Mouse (Mus musculus): ENCODE measurements at regions not wholly inside any gene's neighbourhood (a gene's known extent, or its start where the extent isn't known, plus 50 kb on each side); places are given as distances from the start of the nearest gene placed in this dataset.

GRCm38 (mm10) chr4:89391463-89392308 lies 80.8 kb upstream of the Cdkn2b start:
- H3K79me2 ChIP-seq (ENCODE audit: control insufficient read depth, insufficient read depth): no peaks in the 10 kb centered on the region
- H3K4me3 ChIP-seq (ENCODE audit: insufficient read depth, poor library complexity, severe bottlenecking): no peak overlapping the region
- no peak overlapping the region for H3ac ChIP-seq (ENCODE audit: control insufficient read depth, insufficient read length, low read depth)
- H3K36me3 ChIP-seq (ENCODE audit: control insufficient read depth, insufficient read depth): no peaks in the 10 kb centered on the region
- H3K79me3 ChIP-seq (ENCODE audit: low read depth): no peaks in the 10 kb centered on the region
- no peak for TF ChIP-seq MAX (IDR thresholded peaks at IDR 0.05)
- no peak for TF ChIP-seq FOSL1 (IDR thresholded peaks at IDR 0.05; ENCODE audit: insufficient read depth, low read length, poor library complexity, severe bottlenecking)
- no peak for TF ChIP-seq CEBPB (IDR thresholded peaks at IDR 0.05; ENCODE audit: low read depth)
- no peak for TF ChIP-seq MYOD1 (IDR thresholded peaks at IDR 0.05; ENCODE audit: control insufficient read depth, insufficient read length, low read depth)
- TF ChIP-seq USF1 (IDR thresholded peaks at IDR 0.05; ENCODE audit: low read depth): no peak
- no peak for TF ChIP-seq MYOG (IDR thresholded peaks at IDR 0.05; ENCODE audit: control insufficient read depth, extremely low read depth, insufficient read length)
- no peak for TF ChIP-seq CTCF (IDR thresholded peaks at IDR 0.05; ENCODE audit: control insufficient read depth, insufficient read depth, insufficient read length)
- H3K27me3 ChIP-seq (ENCODE audit: control insufficient read depth, insufficient read depth, insufficient read length): no peaks in the 10 kb centered on the region

GRCm38 (mm10) chr4:89383548-89383947 lies 72.7 kb upstream of the Cdkn2b start:
- no peaks in the 10 kb centered on the region for H3K27me3 ChIP-seq (ENCODE audit: control insufficient read depth, insufficient read depth, insufficient read length)
- no peak overlapping the region for H3ac ChIP-seq (ENCODE audit: control insufficient read depth, insufficient read length, low read depth)
- H3K36me3 ChIP-seq (ENCODE audit: control insufficient read depth, insufficient read depth): no peaks in the 10 kb centered on the region
- TF ChIP-seq MYOD1 (IDR thresholded peaks at IDR 0.05; ENCODE audit: control insufficient read depth, insufficient read length, low read depth) (no peak), CTCF (IDR thresholded peaks at IDR 0.05; ENCODE audit: control insufficient read depth, insufficient read depth, insufficient read length) (no peak), FOSL1 (IDR thresholded peaks at IDR 0.05; ENCODE audit: insufficient read depth, low read length, poor library complexity, severe bottlenecking) (no peak), MAX (IDR thresholded peaks at IDR 0.05) (no peak), MYOG (IDR thresholded peaks at IDR 0.05; ENCODE audit: control insufficient read depth, extremely low read depth, insufficient read length) (no peak), CEBPB (IDR thresholded peaks at IDR 0.05; ENCODE audit: low read depth) (no peak), USF1 (IDR thresholded peaks at IDR 0.05; ENCODE audit: low read depth) (no peak)
- H3K4me3 ChIP-seq (ENCODE audit: insufficient read depth, poor library complexity, severe bottlenecking): no peak overlapping the region
- no peaks in the 10 kb centered on the region for H3K79me3 ChIP-seq (ENCODE audit: low read depth)
- no peaks in the 10 kb centered on the region for H3K79me2 ChIP-seq (ENCODE audit: control insufficient read depth, insufficient read depth)

GRCm38 (mm10) chr4:89382434-89382976 lies 71.7 kb upstream of the Cdkn2b start:
- no peaks in the 10 kb centered on the region for H3K79me3 ChIP-seq (ENCODE audit: low read depth)
- no peak for TF ChIP-seq FOSL1 (IDR thresholded peaks at IDR 0.05; ENCODE audit: insufficient read depth, low read length, poor library complexity, severe bottlenecking)
- TF ChIP-seq CEBPB (IDR thresholded peaks at IDR 0.05; ENCODE audit: low read depth): no peak
- TF ChIP-seq MAX (IDR thresholded peaks at IDR 0.05): no peak
- no peak for TF ChIP-seq USF1 (IDR thresholded peaks at IDR 0.05; ENCODE audit: low read depth)
- TF ChIP-seq CTCF (IDR thresholded peaks at IDR 0.05; ENCODE audit: control insufficient read depth, insufficient read depth, insufficient read length): no peak
- no peak overlapping the region for H3K4me3 ChIP-seq (ENCODE audit: insufficient read depth, poor library complexity, severe bottlenecking)
- no peaks in the 10 kb centered on the region for H3K79me2 ChIP-seq (ENCODE audit: control insufficient read depth, insufficient read depth)
- no peak overlapping the region for H3ac ChIP-seq (ENCODE audit: control insufficient read depth, insufficient read length, low read depth)
- H3K36me3 ChIP-seq (ENCODE audit: control insufficient read depth, insufficient read depth): no peaks in the 10 kb centered on the region
- no peaks in the 10 kb centered on the region for H3K27me3 ChIP-seq (ENCODE audit: control insufficient read depth, insufficient read depth, insufficient read length)

GRCm38 (mm10) chr4:89381763-89382162 lies 70.9 kb upstream of the Cdkn2b start:
- Histone ChIP-seq H3K4me3 (ENCODE audit: insufficient read depth, poor library complexity, severe bottlenecking) (no peak overlapping the region), H3K36me3 (ENCODE audit: control insufficient read depth, insufficient read depth) (no peaks in the 10 kb centered on the region), H3ac (ENCODE audit: control insufficient read depth, insufficient read length, low read depth) (no peak overlapping the region), H3K79me2 (ENCODE audit: control insufficient read depth, insufficient read depth) (no peaks in the 10 kb centered on the region), H3K79me3 (ENCODE audit: low read depth) (no peaks in the 10 kb centered on the region), H3K27me3 (ENCODE audit: control insufficient read depth, insufficient read depth, insufficient read length) (no peaks in the 10 kb centered on the region)
- TF ChIP-seq CEBPB (IDR thresholded peaks at IDR 0.05; ENCODE audit: low read depth) (no peak), CTCF (IDR thresholded peaks at IDR 0.05; ENCODE audit: control insufficient read depth, insufficient read depth, insufficient read length) (no peak), MYOG (IDR thresholded peaks at IDR 0.05; ENCODE audit: control insufficient read depth, extremely low read depth, insufficient read length) (no peak), MYOD1 (IDR thresholded peaks at IDR 0.05; ENCODE audit: control insufficient read depth, insufficient read length, low read depth) (no peak)

GRCm38 (mm10) chr4:89381077-89381476 lies 70.2 kb upstream of the Cdkn2b start:
- no peaks in the 10 kb centered on the region for H3K36me3 ChIP-seq (ENCODE audit: control insufficient read depth, insufficient read depth)
- no peaks in the 10 kb centered on the region for H3K27me3 ChIP-seq (ENCODE audit: control insufficient read depth, insufficient read depth, insufficient read length)
- no peaks in the 10 kb centered on the region for H3K79me3 ChIP-seq (ENCODE audit: low read depth)
- no peak overlapping the region for H3ac ChIP-seq (ENCODE audit: control insufficient read depth, insufficient read length, low read depth)
- no peak for TF ChIP-seq MYOD1 (IDR thresholded peaks at IDR 0.05; ENCODE audit: control insufficient read depth, insufficient read length, low read depth)
- TF ChIP-seq USF1 (IDR thresholded peaks at IDR 0.05; ENCODE audit: low read depth): no peak
- no peak for TF ChIP-seq MYOG (IDR thresholded peaks at IDR 0.05; ENCODE audit: control insufficient read depth, extremely low read depth, insufficient read length)
- TF ChIP-seq CEBPB (IDR thresholded peaks at IDR 0.05; ENCODE audit: low read depth): no peak
- no peak for TF ChIP-seq MAX (IDR thresholded peaks at IDR 0.05)
- TF ChIP-seq FOSL1 (IDR thresholded peaks at IDR 0.05; ENCODE audit: insufficient read depth, low read length, poor library complexity, severe bottlenecking): no peak
- no peak for TF ChIP-seq CTCF (IDR thresholded peaks at IDR 0.05; ENCODE audit: control insufficient read depth, insufficient read depth, insufficient read length)
- no peaks in the 10 kb centered on the region for H3K79me2 ChIP-seq (ENCODE audit: control insufficient read depth, insufficient read depth)
- no peak overlapping the region for H3K4me3 ChIP-seq (ENCODE audit: insufficient read depth, poor library complexity, severe bottlenecking)

All from C2C12 (cell line).